Mouse (Mus musculus) megakaryocyte-erythroid progenitor cell, adult 5-6 weeks (primary cell): ENCODE measurements around the gene Gm10376. TPM values are rescaled to one million over a fixed set of nuclear protein-coding genes. Genes with fewer than 3 reads are reported as not detected.
"Not testable (repeated sequence)": the region's sequence is repeated elsewhere in the genome, so short reads cannot be mapped to it uniquely, and the experiment has no call there.

ENCODE experiments used
- ATAC-seq: replicated peaks from 2 replicates; pipeline ENCODE4 v1.8.0; 2016; ENCODE audit warnings: mild to moderate bottlenecking, inconsistent platforms; ENCODE audit not compliant: severe bottlenecking, poor library complexity, low FRiP score, low TSS enrichment
- total RNA-seq, 2 experiments: library from RNA; stranded (forward) in 1 of 2; stranded (reverse) in 1 of 2; fragments of 200-1000, 215-1000 nt in 1 of 2; fragments of >200 nt in 1 of 2; fragmentation: Nextera tagmentation in 1 of 2; gene quantifications; 2 replicates each; pipeline ENCODE4 v1.2.3; 2014 to 2017

Gene Gm10376
- not detected in 2 replicates for total RNA-seq (2014; fragmentation: Nextera tagmentation)
- not detected in 2 replicates for total RNA-seq (2017)

GRCm38 (mm10) chr14:43015528-43015927 lies at the start of gene Gm10376:
Gene Gm10376 (minus strand): TSS chr14:43015628.
- ATAC-seq, result not testable (repeated sequence)

- not testable (repeated sequence) for ATAC-seq
Measured at GRCm38 (mm10) chr14:43060179-43060578, 44.8 kb upstream of the Gm10376 start.

- not testable (repeated sequence) for ATAC-seq
Measured at GRCm38 (mm10) chr14:43058063-43058462, 42.6 kb upstream of the Gm10376 start.

GRCm38 (mm10) chr14:42993524-42993923 lies 21.9 kb downstream of the Gm10376 start, which contains the start of gene Gm8082:
Gene Gm8082 (minus strand): TSS chr14:42993624.
- ATAC-seq, result not testable (repeated sequence)

Other genes starting within 250 kb of the Gm10376 start
- not detected in 2 replicates for gene Gm3015, start 246.8 kb downstream of the Gm10376 start, total RNA-seq (2014; fragmentation: Nextera tagmentation)
- gene Gm3015, start 246.8 kb downstream of the Gm10376 start, total RNA-seq (2017), result not detected in 2 replicates
- not detected in 2 replicates for gene Gm10377, start 217.6 kb downstream of the Gm10376 start, total RNA-seq (2014; fragmentation: Nextera tagmentation)
- not detected in 2 replicates for gene Gm10377, start 217.6 kb downstream of the Gm10376 start, total RNA-seq (2017)
- not detected in 2 replicates for gene Gm21977, start 162.2 kb downstream of the Gm10376 start, total RNA-seq (2014; fragmentation: Nextera tagmentation)
- gene Gm21977, start 162.2 kb downstream of the Gm10376 start, total RNA-seq (2017), result not detected in 2 replicates
- not detected in 2 replicates for gene Gm8082, start 22.0 kb downstream of the Gm10376 start, total RNA-seq (2014; fragmentation: Nextera tagmentation)
- gene Gm8082, start 22.0 kb downstream of the Gm10376 start, total RNA-seq (2017), result not detected in 2 replicates
- gene Gm8094, start 61.0 kb upstream of the Gm10376 start, total RNA-seq (2014; fragmentation: Nextera tagmentation), result not detected in 2 replicates
- gene Gm8094, start 61.0 kb upstream of the Gm10376 start, total RNA-seq (2017), result not detected in 2 replicates
- gene Gm8104, start 85.0 kb upstream of the Gm10376 start, total RNA-seq (2014; fragmentation: Nextera tagmentation), result not detected in 2 replicates
- gene Gm8104, start 85.0 kb upstream of the Gm10376 start, total RNA-seq (2017), result not detected in 2 replicates
- not detected in 2 replicates for gene Gm7233, start 164.2 kb upstream of the Gm10376 start, total RNA-seq (2014; fragmentation: Nextera tagmentation)
- gene Gm7233, start 164.2 kb upstream of the Gm10376 start, total RNA-seq (2017), result not detected in 2 replicates
- gene Gm8122, start 219.7 kb upstream of the Gm10376 start, total RNA-seq (2014; fragmentation: Nextera tagmentation), result not detected in 2 replicates
- gene Gm8122, start 219.7 kb upstream of the Gm10376 start, total RNA-seq (2017), result not detected in 2 replicates
- gene Gm8126, start 243.0 kb upstream of the Gm10376 start, total RNA-seq (2014; fragmentation: Nextera tagmentation), result not detected in 2 replicates
- gene Gm8126, start 243.0 kb upstream of the Gm10376 start, total RNA-seq (2017), result not detected in 2 replicates